Mouse (Mus musculus) heart, postnatal 0 days (tissue): ENCODE data around the gene Ptprb. TPM values are rescaled to one million over a fixed set of nuclear protein-coding genes. Genes with fewer than 3 reads are reported as not detected.

Experiments used
- ATAC-seq: fragments of 200-750 bp; cut with Nextera tagmentation; 2 replicates; pipeline ENCODE4 v1.8.0; 2017; ENCODE audit warnings: low read depth, moderate number of reproducible peaks, moderate library complexity; ENCODE audit not compliant: insufficient read depth
- DNase-seq: peaks from one replicate; pipeline ENCODE4 v3.0.0-alpha.2; 2016; ENCODE audit warnings: low spot score
- H3K27ac ChIP-seq: fragments of 300-500 bp; sonication (generic); 2 replicates; pipeline ENCODE4 v1.5.1; 2014; ENCODE audit warnings: low read depth, mild to moderate bottlenecking
- H3K27me3 ChIP-seq: fragments of 300-500 bp; sonication (generic); 2 replicates; pipeline ENCODE4 v1.6.1; 2014; ENCODE audit warnings: low read length, mixed read lengths; ENCODE audit not compliant: control insufficient read depth, insufficient read depth
- H3K36me3 ChIP-seq: fragments of 300-500 bp; sonication (generic); replicated peaks from 2 replicates; pipeline ENCODE4 v1.6.1; 2014; ENCODE audit warnings: low read length, mixed read lengths; ENCODE audit not compliant: control insufficient read depth, insufficient read depth
- H3K4me1 ChIP-seq: fragments of 300-500 bp; sonication (generic); 2 replicates; pipeline ENCODE4 v1.6.1; 2014; ENCODE audit warnings: antibody characterized with exemption; ENCODE audit not compliant: control insufficient read depth, insufficient read depth
- H3K4me2 ChIP-seq: fragments of 300-500 bp; sonication (generic); 2 replicates; pipeline ENCODE4 v1.6.1; 2014; ENCODE audit warnings: low read depth, mild to moderate bottlenecking, low read length, moderate library complexity
- H3K4me3 ChIP-seq: fragments of 300-500 bp; sonication (generic); 2 replicates; pipeline ENCODE4 v1.5.1; 2014; ENCODE audit warnings: low read depth, low read length
- H3K9ac ChIP-seq: fragments of 300-500 bp; sonication (generic); replicated peaks from 2 replicates; pipeline ENCODE4 v1.6.1; 2014; ENCODE audit warnings: low read depth, low read length, mixed read lengths
- H3K9me3 ChIP-seq: fragments of 300-500 bp; sonication (generic); replicated peaks from 2 replicates; pipeline ENCODE4 v1.6.1; 2016; ENCODE audit warnings: low read length; ENCODE audit not compliant: control insufficient read depth
- CTCF ChIP-seq: IDR thresholded peaks from 2 replicates; pipeline ENCODE4 v1.5.1; 2016; ENCODE audit warnings: antibody characterized with exemption, control low read depth, low read depth
- EP300 ChIP-seq: IDR thresholded peaks from 2 replicates; pipeline ENCODE4 v1.6.1; 2016; ENCODE audit warnings: antibody characterized with exemption, low read depth
- WGBS: fragments of 180-500 bp; shearing (Covaris S2); extraction: QIAGEN DNeasy Blood & Tissue Kit; methylation state at CpG from one replicate; pipeline ENCODE4 v1.1.7; 2014; 5-methylcytosine and 5-hydroxymethylcytosine counted together
- polyA plus RNA-seq: library from polyadenylated mRNA; unstranded; fragments of >200 nt; fragmentation: Nextera tagmentation; extraction: Ambion mirVana; gene quantifications from 2 replicates; pipeline ENCODE4 v1.2.1, GENCODE M21; 2015
- total RNA-seq: library from RNA; depleted of rRNA; stranded (reverse); fragments of >200 nt; gene quantifications from 2 replicates; pipeline ENCODE4 v1.2.3, GENCODE M21; 2014; ENCODE audit warnings: low replicate concordance

Gene Ptprb
- total and polyA plus RNA-seq, 2 experiments from 2014 or later = 6.9 to 22.3 TPM

DNA sequence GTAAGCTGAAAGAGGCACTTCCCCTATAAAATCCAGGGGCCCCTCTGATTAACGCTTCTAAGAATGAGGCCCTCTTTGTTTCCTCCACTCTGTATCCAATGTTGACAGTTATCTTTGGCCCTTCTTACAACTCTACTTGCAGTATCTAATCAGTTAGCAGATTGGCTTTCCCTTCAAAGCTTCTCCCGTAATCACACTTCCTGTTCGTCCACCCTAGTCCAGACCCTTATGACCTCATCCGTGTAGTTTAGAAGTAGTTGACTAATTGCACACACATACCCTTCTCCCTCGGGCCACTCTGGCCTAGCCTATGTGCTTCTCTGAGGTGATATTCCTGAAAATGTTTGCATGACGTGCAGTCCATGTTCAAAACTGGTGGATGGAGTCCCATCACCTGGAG is 21.4 kb upstream of the Ptprb start:
- TF ChIP-seq CTCF (no peak), EP300 (peak; percentile 67; the same call in 1 of the 2 replicates)
- no peaks in the 10 kb centered on the region for H3K36me3 ChIP-seq
- peaks cover 13% of the 10 kb centered on the region for H3K4me1 ChIP-seq
- DNase-seq (no peak), ATAC-seq (peak; percentile 39; the same call in 1 of the 2 replicates)
- H3K9me3 ChIP-seq = no peaks in the 10 kb centered on the region
- no peak overlapping the region for H3K9ac ChIP-seq
- 0 out of 2 replicates have a peak overlapping the region, but pooled peaks have one; percentile 3 for H3K27ac ChIP-seq
- WGBS = 12% methylated on average over 6 of the region's 6 CpGs
- no peak overlapping the region for H3K4me3 ChIP-seq
- H3K4me2 ChIP-seq = no peak overlapping the region
- no peaks in the 10 kb centered on the region for H3K27me3 ChIP-seq

DNA sequence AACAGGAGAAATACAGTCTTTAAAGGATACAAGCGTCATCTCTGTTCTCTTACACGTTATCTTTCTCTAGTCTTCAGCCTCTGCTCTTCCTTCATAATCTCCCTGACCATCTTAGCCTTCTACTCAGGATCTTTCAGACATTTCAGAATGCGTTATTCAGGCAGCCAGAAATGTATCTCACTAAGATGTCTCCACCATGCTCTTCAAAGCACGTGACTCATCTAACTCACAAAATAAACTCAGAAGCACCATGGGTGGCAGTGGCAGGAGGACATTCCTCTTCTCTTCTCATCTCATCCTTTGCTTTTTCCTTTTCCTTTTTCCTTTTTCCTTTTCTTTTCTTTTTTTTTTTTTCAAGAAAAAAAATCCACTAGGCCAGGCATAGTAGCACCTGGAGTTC is 16.0 kb upstream of the Ptprb start:
- no peak for ATAC-seq

DNA sequence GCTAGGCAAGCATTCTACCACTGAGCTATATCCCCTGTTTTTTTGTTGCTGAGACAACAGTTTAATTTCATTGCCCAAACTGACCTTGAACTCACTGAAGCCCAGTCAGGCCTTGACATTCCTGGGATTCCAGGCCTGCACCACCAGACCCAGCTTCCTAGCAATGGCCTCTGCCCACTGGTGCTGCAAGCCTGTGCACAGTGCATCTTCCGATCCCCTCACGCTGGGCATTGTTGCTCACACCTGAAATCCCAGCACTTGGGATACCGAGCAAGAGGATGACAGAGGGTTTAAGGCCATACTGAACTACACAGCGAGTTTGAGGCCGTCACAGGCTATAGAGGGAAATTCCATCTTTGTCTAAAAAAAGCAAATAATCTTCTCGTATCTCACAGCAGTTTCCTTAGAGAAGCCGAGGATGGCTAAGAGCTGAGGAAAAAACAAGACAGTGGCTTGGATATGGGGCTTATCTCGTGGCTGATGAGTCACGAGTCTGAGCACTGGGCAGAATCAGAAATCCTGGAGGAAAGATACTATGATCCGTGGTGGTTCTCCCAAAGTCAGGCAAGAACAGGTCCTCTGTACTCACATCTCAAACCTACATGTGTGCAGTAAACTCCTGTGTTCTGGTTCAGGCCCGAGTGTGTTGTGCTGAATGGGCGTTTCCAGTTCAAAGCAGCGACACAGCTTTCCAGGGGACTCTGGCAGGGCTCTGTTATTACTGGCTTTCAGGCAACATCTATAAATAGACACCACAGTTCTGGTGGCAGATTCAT is 14.5 kb upstream of the Ptprb start:
- H3K9ac ChIP-seq = no peak overlapping the region
- H3K4me3 ChIP-seq = no peak overlapping the region
- DNase-seq = peak; percentile 85
- H3K9me3 ChIP-seq = no peaks in the 10 kb centered on the region
- WGBS = 7% methylated on average over 13 of the region's 13 CpGs
- no peak for TF ChIP-seq EP300
- TF ChIP-seq CTCF = no peak
- no peaks in the 10 kb centered on the region for H3K27me3 ChIP-seq
- no peaks in the 10 kb centered on the region for H3K36me3 ChIP-seq
- peak overlapping the region; percentile 88 for H3K27ac ChIP-seq
- peak; percentile 94 for ATAC-seq
- peaks cover 17% of the 10 kb centered on the region for H3K4me1 ChIP-seq
- no peak overlapping the region for H3K4me2 ChIP-seq

More for the DNA sequence above, 16.0 kb upstream of the Ptprb start:
- Histone ChIP-seq H3K9ac (no peak overlapping the region), H3K9me3 (no peaks in the 10 kb centered on the region), H3K4me1 (peaks cover 17% of the 10 kb centered on the region), H3K4me2 (no peak overlapping the region), H3K27ac (no peak overlapping the region), H3K27me3 (no peaks in the 10 kb centered on the region), H3K36me3 (no peaks in the 10 kb centered on the region), H3K4me3 (no peak overlapping the region)
- TF ChIP-seq EP300 = no peak
- TF ChIP-seq CTCF = no peak
- no peak for DNase-seq
- 82% methylated on average over 4 of the region's 4 CpGs for WGBS

DNA sequence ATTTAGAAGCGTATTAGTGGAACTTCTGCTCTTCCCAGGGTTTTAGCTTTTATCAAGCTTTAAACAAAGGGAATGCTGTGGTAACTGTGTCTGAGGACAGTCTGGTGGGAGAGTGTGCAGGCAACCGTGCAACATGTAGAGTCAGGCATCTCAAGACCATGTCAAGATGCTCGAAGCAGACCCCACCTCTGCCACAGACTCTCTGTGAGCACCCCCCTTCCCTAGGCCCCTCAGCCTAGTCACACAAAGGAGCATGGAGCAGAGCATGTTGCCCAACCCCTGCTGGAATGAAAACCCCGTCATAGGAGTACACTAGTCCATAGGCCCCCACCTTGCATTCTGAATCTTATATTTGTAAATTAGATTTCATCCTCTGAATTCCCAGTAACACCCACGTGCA is 13.8 kb upstream of the Ptprb start:
- H3K4me2 ChIP-seq = peak overlapping the region; percentile 5; the same call in 1 of the 2 replicates
- H3K9me3 ChIP-seq = no peaks in the 10 kb centered on the region
- H3K9ac ChIP-seq = 0 out of 2 replicates have a peak overlapping the region, but pooled peaks have one; percentile 2
- no peaks in the 10 kb centered on the region for H3K36me3 ChIP-seq
- ATAC-seq = peak; percentile 22; the same call in 1 of the 2 replicates
- peak overlapping the region; percentile 88 for H3K27ac ChIP-seq
- H3K4me3 ChIP-seq = no peak overlapping the region
- no peaks in the 10 kb centered on the region for H3K27me3 ChIP-seq
- 22% methylated on average over 5 of the region's 5 CpGs for WGBS
- no peak for DNase-seq
- TF ChIP-seq EP300 (no peak), CTCF (no peak)
- peaks cover 19% of the 10 kb centered on the region for H3K4me1 ChIP-seq

DNA sequence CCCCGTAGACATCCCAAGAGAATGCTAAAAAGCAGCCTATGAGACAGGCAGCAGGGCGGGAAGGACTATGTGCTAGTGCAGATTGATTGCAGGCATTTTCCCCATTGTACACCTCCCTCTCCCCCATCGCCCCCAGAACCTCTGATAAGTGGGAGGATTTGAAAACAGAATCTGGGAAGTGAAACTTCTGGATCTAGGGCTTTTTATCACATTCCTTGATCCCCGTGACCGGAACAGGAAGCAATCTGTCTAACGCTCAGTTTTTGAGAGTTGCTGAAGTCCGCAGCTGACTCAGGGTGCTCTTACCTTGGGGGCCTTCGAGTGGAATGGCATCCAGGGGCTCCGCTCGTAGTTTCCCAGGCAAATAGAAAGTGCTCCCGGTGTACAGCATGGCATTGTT is 10.8 kb upstream of the Ptprb start:
- H3K36me3 ChIP-seq = no peaks in the 10 kb centered on the region
- TF ChIP-seq CTCF = no peak
- no peak for TF ChIP-seq EP300
- no peak overlapping the region for H3K4me3 ChIP-seq
- no peak overlapping the region for H3K27ac ChIP-seq
- no peak for ATAC-seq
- no peak overlapping the region for H3K9ac ChIP-seq
- no peak for DNase-seq
- 65% methylated on average over 11 of the region's 11 CpGs for WGBS
- no peak overlapping the region for H3K4me2 ChIP-seq
- H3K4me1 ChIP-seq = peaks cover 31% of the 10 kb centered on the region
- H3K27me3 ChIP-seq = no peaks in the 10 kb centered on the region
- no peaks in the 10 kb centered on the region for H3K9me3 ChIP-seq
